Mouse (Mus musculus): ENCODE measurements at regions not wholly inside any gene's neighbourhood (a gene's known extent, or its start where the extent isn't known, plus 50 kb on each side); places are given as distances from the start of the nearest gene placed in this dataset.
"Not testable (repeated sequence)": the region's sequence is repeated elsewhere in the genome, so short reads cannot be mapped to it uniquely, and the experiment has no call there.

DNA sequence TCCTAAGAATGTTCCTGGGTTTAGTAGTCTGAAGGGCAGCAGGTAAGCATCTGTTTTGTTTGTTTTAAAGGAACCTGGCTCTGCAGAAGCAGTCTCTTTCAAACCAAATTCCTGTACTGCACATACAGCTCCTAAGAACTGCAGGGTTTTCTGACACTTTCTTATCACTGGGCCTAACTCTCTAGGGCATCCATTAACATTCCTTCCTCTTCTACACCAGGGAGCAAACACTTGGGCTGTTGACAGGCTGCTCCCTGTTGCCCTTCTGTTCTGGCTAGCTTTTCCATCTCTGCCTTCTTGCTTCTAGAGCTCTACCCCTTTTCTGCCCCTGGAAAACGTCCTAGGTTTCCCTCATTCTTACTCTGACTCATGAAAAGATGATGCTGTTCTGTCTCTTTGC, 345.5 kb upstream of the Cwc22 start:
- 35% methylated on average over 1 of the region's 1 CpGs for WGBS

DNA sequence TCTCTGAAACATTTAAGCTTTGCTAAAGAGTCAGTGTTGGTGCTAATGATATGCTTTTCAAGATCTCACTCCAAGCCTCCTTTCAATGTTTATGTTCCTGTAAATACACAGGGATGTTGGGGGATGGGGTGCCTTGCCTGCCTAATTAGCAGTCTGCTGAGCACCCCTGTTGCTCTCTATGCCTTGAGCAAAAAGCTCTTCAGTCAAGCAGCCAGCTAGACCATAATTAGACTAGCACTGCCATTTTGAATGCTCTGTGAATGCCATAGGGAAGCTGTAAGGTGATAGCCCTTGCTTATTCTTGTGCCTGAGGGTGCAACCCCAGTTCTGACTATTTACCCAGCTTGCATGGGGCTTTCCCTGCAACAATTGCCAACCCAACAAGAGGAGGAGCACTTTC, 338.6 kb upstream of the Cwc22 start:
- no peak overlapping the region for H3K4me3 ChIP-seq (replicated peaks)
- no peaks in the 10 kb centered on the region for H3K4me1 ChIP-seq
- H3K36me3 ChIP-seq = no peaks in the 10 kb centered on the region
- H3K9ac ChIP-seq = no peak overlapping the region
- H3K27ac ChIP-seq = no peak overlapping the region
- no peak for ATAC-seq (replicated peaks; ENCODE audit: low FRiP score)
- no peaks in the 10 kb centered on the region for H3K27me3 ChIP-seq
- H3K4me2 ChIP-seq = no peak overlapping the region
- H3K9me3 ChIP-seq (replicated peaks) = no peaks in the 10 kb centered on the region

More for the DNA sequence above, 345.5 kb upstream of the Cwc22 start:
- H3K27ac ChIP-seq = no peak overlapping the region
- no peak overlapping the region for H3K9ac ChIP-seq
- no peak overlapping the region for H3K4me3 ChIP-seq (replicated peaks)
- H3K9me3 ChIP-seq (replicated peaks) = no peaks in the 10 kb centered on the region
- no peak overlapping the region for H3K4me2 ChIP-seq
- H3K4me1 ChIP-seq = no peaks in the 10 kb centered on the region
- no peaks in the 10 kb centered on the region for H3K36me3 ChIP-seq
- no peaks in the 10 kb centered on the region for H3K27me3 ChIP-seq
- no peak for ATAC-seq (replicated peaks; ENCODE audit: low FRiP score)

DNA sequence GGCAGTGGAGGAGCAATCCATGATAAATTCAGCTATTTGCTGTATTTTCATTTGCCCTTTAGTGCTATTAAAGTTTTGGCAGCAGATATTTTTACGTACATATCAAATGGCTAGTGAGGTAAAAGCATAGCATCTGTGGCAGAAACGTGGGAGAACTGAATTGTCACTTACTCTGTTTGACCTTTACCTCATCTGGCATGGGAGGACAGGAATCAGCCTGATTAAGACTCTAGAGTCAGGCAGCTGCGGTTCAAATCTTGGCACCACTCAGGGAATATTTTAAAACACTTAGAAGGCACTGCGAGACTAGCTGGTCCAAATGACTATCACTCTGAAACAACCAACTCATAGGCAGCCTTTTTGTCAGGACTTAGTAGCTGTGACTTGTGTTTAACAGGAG, 337.4 kb upstream of the Cwc22 start:
- no peak overlapping the region for H3K4me3 ChIP-seq (replicated peaks)
- H3K9me3 ChIP-seq (replicated peaks) = no peaks in the 10 kb centered on the region
- H3K36me3 ChIP-seq = no peaks in the 10 kb centered on the region
- no peak overlapping the region for H3K27ac ChIP-seq
- H3K27me3 ChIP-seq = no peaks in the 10 kb centered on the region
- no peak overlapping the region for H3K9ac ChIP-seq
- WGBS = 46% methylated on average over 4 of the region's 4 CpGs
- no peaks in the 10 kb centered on the region for H3K4me1 ChIP-seq
- H3K4me2 ChIP-seq = no peak overlapping the region
- no peak for ATAC-seq (replicated peaks; ENCODE audit: low FRiP score)

DNA sequence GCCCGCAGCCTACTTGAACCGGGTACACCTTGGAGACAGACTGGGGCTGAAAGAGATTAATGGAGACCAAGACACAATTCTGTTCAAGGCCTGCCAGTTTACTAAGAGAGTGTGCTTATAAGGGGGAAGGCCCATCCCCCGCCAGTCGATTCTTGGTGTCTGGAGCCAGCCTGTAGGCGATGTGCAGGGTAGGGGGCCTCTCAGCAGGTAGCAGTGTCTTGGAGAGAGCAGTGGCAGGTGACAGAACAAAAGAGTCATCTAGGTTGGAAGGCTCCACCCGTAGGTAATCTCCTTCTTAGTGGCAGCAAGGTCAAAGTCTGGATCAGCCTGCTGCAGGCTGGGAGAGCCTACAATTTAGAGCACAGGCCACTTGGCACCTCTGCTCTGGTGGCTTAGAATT, 335.7 kb upstream of the Cwc22 start:
- not testable (repeated sequence) for H3K9ac ChIP-seq; H3K4me2 ChIP-seq; H3K4me3 ChIP-seq (replicated peaks); H3K9me3 ChIP-seq (replicated peaks); ATAC-seq (replicated peaks; ENCODE audit: low FRiP score); H3K27ac ChIP-seq; H3K36me3 ChIP-seq; H3K27me3 ChIP-seq; H3K4me1 ChIP-seq
- WGBS = 73% methylated on average over 6 of the region's 6 CpGs

DNA sequence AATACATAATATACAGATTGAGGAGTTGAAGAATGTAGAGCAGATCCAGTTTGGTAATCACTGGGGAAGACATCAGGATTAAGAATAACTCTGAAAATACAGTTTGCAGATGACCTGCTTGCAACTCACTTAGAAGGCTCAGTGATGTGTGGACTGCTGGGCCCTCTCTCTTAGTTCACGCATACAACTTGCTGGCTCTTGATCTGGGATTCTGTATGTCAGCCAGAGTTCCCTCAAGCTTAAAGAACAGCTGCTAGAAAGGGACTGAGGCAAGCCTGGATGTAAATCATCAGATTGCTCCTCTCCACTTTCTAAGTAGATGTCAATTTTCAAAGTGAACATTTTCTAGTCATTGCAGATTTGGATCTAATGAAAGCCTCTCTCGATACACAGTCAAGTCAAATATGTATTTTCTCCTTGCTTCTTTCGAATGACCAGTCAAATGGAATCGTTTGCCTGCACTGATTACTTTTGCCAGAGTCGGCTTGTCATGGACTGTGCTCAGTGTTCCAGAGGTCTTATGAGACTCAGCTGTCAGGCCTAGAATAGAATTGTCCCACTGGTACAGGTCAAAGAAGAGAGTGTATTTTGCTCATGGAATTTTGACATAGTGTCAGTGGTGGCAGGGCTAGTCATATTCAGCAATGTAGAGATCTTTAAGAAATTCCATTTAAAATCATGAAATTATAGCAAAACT, 334.2 kb upstream of the Cwc22 start:
- no peak overlapping the region for H3K9ac ChIP-seq

DNA sequence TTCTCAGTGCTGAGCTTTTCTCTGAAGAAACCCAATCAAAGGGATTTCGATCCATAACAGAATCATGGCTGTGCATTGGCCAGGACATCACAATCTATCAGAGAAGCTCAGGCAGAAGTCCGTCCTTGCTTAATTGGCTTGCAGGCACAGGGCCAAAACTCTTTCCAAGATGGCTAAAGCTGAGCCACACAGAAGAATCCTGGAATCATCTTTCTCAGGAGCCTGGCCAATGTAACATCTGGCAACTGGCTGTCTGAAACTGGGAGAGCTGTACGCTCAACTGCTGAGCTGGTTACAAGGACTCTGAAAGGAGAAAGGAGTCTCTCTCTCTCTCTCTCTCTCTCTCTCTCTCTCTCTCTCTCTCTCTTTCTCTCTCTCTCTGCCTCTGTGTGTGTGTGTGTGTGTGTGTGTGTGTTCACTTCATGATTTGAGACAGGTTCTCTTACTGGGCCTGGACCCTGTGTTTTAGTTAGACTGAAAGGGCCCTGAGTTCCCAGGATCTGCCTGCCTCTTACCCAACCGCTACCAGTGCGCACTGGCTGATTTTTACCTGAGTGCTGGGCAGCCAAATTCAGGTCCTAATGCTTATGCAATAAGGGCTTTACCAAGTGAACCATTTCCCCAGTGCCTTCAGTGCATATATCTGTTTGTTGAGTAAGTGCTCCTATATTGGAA, 333.3 kb upstream of the Cwc22 start:
- WGBS = 84% methylated on average over 5 of the region's 5 CpGs
- H3K4me2 ChIP-seq = no peak overlapping the region
- no peaks in the 10 kb centered on the region for H3K9me3 ChIP-seq (replicated peaks)
- no peaks in the 10 kb centered on the region for H3K27me3 ChIP-seq
- H3K27ac ChIP-seq = no peak overlapping the region
- no peak overlapping the region for H3K9ac ChIP-seq
- no peak overlapping the region for H3K4me3 ChIP-seq (replicated peaks)
- no peak for ATAC-seq (replicated peaks; ENCODE audit: low FRiP score)
- H3K36me3 ChIP-seq = no peaks in the 10 kb centered on the region
- no peaks in the 10 kb centered on the region for H3K4me1 ChIP-seq

More for the DNA sequence above, 334.2 kb upstream of the Cwc22 start:
- Histone ChIP-seq H3K4me2 (no peak overlapping the region), H3K4me1 (no peaks in the 10 kb centered on the region), H3K27me3 (no peaks in the 10 kb centered on the region), H3K4me3 (replicated peaks) (no peak overlapping the region), H3K36me3 (no peaks in the 10 kb centered on the region), H3K27ac (no peak overlapping the region), H3K9me3 (replicated peaks) (no peaks in the 10 kb centered on the region)
- no peak for ATAC-seq (replicated peaks; ENCODE audit: low FRiP score)
- 78% methylated on average over 5 of the region's 5 CpGs for WGBS

DNA sequence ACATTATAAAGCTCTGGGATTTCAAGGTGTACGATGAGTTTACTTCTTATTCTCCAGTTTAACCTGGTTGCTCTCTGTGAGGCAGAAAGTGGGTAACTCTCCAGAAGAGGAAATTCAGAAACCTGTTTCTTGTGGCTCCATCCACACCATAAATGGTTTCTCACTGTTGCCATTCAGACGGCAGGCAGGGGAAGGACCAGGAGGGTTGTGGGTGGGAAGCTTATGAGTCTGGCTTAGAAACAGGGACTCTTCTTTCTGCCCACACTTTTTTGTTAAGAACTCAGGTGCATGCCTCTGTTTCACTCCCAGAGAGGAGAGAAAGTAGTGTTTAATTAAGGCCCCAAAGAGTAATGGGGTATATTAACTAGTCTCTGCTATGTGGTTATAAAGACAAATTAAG, 332.5 kb upstream of the Cwc22 start:
- Histone ChIP-seq H3K36me3 (no peaks in the 10 kb centered on the region), H3K4me3 (replicated peaks) (no peak overlapping the region), H3K9me3 (replicated peaks) (no peaks in the 10 kb centered on the region), H3K27me3 (no peaks in the 10 kb centered on the region), H3K4me2 (no peak overlapping the region), H3K4me1 (no peaks in the 10 kb centered on the region), H3K27ac (no peak overlapping the region), H3K9ac (no peak overlapping the region)
- 84% methylated on average over 2 of the region's 2 CpGs for WGBS
- no peak for ATAC-seq (replicated peaks; ENCODE audit: low FRiP score)

DNA sequence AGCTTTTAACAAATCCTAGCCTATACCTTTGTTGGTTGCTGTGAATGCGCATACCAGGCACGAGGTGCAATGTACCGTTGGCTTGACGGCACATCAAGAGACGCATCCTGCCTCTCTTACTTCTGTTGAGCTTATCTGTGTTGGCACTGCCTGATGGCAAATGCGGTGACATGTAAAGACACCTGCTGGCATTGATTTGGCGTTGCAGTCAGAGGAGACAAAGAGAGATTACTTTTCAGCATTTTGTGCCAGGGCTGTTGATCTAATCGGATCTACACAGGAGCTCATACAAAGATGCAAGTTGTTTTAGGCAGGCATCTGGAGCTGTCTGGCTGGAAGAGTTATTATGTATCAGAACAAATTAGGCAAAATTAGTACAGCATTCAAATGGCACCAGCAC, 331.5 kb upstream of the Cwc22 start:
- Histone ChIP-seq H3K36me3 (no peaks in the 10 kb centered on the region), H3K27me3 (no peaks in the 10 kb centered on the region), H3K4me2 (no peak overlapping the region), H3K9me3 (replicated peaks) (no peaks in the 10 kb centered on the region), H3K27ac (no peak overlapping the region), H3K4me3 (replicated peaks) (no peak overlapping the region), H3K4me1 (no peaks in the 10 kb centered on the region), H3K9ac (no peak overlapping the region)
- ATAC-seq (replicated peaks; ENCODE audit: low FRiP score) = no peak
- WGBS = 89% methylated on average over 8 of the region's 8 CpGs

DNA sequence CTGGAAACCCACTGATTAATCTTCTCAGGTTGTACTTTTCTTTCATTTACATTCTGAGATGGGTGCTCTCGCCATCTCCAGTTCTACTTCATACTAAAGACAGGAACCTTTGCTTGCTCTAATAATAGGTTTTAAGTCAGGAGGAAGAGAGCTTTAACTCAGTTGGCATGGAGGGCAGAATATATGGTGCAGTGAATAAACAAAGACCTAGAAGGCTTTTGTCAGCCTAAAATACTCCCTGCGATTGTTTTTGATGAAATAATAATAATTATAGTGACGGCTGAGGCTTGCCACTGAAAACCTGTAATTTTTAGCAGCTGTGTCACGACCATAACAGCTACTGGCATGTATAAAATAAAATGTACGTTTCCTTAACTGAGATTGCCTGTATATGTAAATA, 327.9 kb upstream of the Cwc22 start:
- H3K27me3 ChIP-seq = no peaks in the 10 kb centered on the region
- H3K4me1 ChIP-seq = no peaks in the 10 kb centered on the region
- H3K36me3 ChIP-seq = no peaks in the 10 kb centered on the region
- no peaks in the 10 kb centered on the region for H3K9me3 ChIP-seq (replicated peaks)
- no peak overlapping the region for H3K27ac ChIP-seq
- ATAC-seq (replicated peaks; ENCODE audit: low FRiP score) = no peak
- no peak overlapping the region for H3K4me2 ChIP-seq
- H3K4me3 ChIP-seq (replicated peaks) = no peak overlapping the region
- no peak overlapping the region for H3K9ac ChIP-seq
- 83% methylated on average over 5 of the region's 5 CpGs for whole genome bisulfite sequencing

DNA sequence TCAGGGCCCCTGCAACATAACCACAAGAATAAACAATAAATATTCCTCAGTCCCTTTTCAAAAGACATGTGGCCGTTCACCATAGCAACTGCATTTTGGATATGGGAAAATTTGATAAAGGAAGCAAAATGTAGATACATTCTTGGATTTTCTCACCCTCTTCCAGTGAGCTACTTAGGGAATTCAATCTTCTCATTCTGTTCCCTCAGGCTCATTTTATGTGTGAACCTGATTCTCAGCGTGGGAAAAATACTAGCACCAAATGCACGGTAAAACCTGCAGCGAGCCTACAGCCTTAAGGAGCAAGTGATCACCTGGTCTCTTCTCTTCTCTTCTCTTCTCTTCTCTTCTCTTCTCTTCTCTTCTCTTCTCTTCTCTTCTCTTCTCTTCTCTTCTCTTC, 322.5 kb upstream of the Cwc22 start:
- 87% methylated on average over 4 of the region's 4 CpGs for WGBS
- H3K27ac ChIP-seq = no peak overlapping the region
- no peak overlapping the region for H3K4me3 ChIP-seq (replicated peaks)
- no peak overlapping the region for H3K9ac ChIP-seq
- H3K9me3 ChIP-seq (replicated peaks) = no peaks in the 10 kb centered on the region
- H3K27me3 ChIP-seq = no peaks in the 10 kb centered on the region
- H3K4me2 ChIP-seq = no peak overlapping the region
- H3K4me1 ChIP-seq = no peaks in the 10 kb centered on the region
- ATAC-seq (replicated peaks; ENCODE audit: low FRiP score) = no peak
- H3K36me3 ChIP-seq = no peaks in the 10 kb centered on the region

DNA sequence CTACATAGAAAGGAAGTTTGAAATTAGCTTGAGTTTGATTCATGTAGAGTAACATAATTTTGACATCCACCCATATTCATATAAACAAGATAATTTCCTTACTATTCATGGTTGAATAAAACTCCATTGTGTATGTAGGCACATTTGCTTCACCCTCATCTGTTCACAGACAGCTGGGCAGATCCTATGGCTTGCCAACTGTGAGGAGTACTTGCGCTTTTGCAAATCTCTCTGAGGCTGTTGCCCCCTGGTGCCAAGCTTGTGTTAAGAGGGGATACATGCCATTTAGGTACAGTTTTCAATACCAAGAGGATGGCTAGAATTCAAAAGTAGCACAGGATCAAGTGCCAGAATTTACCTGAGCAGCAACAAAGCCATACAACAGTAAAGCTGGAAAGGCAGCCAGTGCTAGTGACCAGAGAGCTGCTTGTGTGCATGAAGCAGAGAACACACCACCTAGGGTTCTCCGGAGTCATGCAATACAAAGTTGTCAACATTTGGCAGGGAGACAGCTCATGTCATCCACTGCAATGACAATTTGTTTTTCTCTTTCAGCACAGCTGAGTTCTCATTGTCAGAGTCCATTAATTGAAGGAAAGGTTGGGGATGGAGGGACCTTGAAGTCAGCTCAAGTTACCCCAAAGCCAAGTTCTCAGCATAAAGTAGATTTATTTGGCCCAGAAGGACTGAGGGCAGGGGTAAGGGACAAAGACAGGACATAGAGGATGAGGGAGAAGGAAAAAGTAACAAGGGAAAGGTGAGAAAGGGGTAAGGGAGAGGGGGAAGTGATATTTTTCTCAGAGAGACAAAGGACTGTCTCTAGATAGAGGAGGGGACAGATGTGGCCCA, 321.6 kb upstream of the Cwc22 start:
- H3K27me3 ChIP-seq = no peaks in the 10 kb centered on the region
- no peak overlapping the region for H3K27ac ChIP-seq
- no peak overlapping the region for H3K9ac ChIP-seq
- H3K9me3 ChIP-seq (replicated peaks) = no peaks in the 10 kb centered on the region
- no peaks in the 10 kb centered on the region for H3K36me3 ChIP-seq
- peak; percentile 84 for ATAC-seq (replicated peaks; ENCODE audit: low FRiP score)
- H3K4me3 ChIP-seq (replicated peaks) = no peak overlapping the region
- no peak overlapping the region for H3K4me2 ChIP-seq
- H3K4me1 ChIP-seq = no peaks in the 10 kb centered on the region
- WGBS = 65% methylated on average over 2 of the region's 2 CpGs

DNA sequence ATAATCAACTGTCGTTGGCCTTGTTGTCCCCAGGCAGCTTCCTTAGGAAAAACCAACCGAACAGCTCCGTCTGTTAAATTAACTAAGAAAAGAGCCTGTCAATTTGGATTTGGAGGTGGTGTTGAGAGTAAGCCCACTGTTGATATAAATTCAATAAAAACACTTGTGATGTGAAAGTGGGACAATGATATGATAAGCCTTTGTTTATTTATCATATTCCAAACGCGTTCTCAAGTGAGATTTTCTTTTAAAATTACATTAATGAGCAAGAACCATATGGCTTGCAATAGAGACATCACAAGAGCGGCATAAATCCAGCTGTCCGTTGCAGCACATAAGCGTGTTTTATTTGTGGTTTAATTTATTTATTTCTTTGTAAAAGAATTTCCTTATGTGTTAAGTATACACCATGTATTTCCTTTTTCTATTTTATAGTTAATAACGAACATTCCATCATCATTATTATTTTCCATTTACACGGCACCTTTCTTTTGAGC, 307.5 kb upstream of the Cwc22 start:
- H3K27ac ChIP-seq = no peak overlapping the region
- no peak overlapping the region for H3K4me3 ChIP-seq (replicated peaks)
- no peaks in the 10 kb centered on the region for H3K4me1 ChIP-seq
- ATAC-seq (replicated peaks; ENCODE audit: low FRiP score) = no peak
- no peaks in the 10 kb centered on the region for H3K9me3 ChIP-seq (replicated peaks)
- no peaks in the 10 kb centered on the region for H3K36me3 ChIP-seq
- 64% methylated on average over 10 of the region's 10 CpGs for WGBS
- H3K9ac ChIP-seq = no peak overlapping the region
- H3K4me2 ChIP-seq = no peak overlapping the region
- H3K27me3 ChIP-seq = no peaks in the 10 kb centered on the region
